Mouse (Mus musculus) hindbrain, embryonic 13.5 days (tissue): ENCODE data around the gene Cdkal1. TPM values are rescaled to one million over a fixed set of nuclear protein-coding genes. Genes with fewer than 3 reads are reported as not detected.

ENCODE experiments used
- ATAC-seq: fragments of 200-750 bp; cut with Nextera tagmentation; 2 replicates; pipeline ENCODE4 v1.8.0; 2017; ENCODE audit warnings: moderate TSS enrichment; ENCODE audit not compliant: low FRiP score
- H3K27ac ChIP-seq: fragments of 300-500 bp; sonication (generic); 2 replicates; pipeline ENCODE4 v1.5.1; 2015; ENCODE audit warnings: inconsistent platforms, mild to moderate bottlenecking, moderate library complexity
- H3K27me3 ChIP-seq: fragments of 300-500 bp; sonication (generic); 2 replicates; pipeline ENCODE4 v1.6.1; 2015; ENCODE audit warnings: mild to moderate bottlenecking, inconsistent platforms
- H3K36me3 ChIP-seq: fragments of 300-500 bp; sonication (generic); 2 replicates; pipeline ENCODE4 v1.6.1; 2015; ENCODE audit warnings: mild to moderate bottlenecking, inconsistent platforms
- H3K4me1 ChIP-seq: fragments of 300-500 bp; sonication (generic); replicated peaks from 2 replicates; pipeline ENCODE4 v1.6.1; 2015; ENCODE audit warnings: inconsistent platforms
- H3K4me2 ChIP-seq: fragments of 300-500 bp; sonication (generic); 2 replicates; pipeline ENCODE4 v1.6.1; 2015; ENCODE audit warnings: inconsistent platforms, mild to moderate bottlenecking, moderate library complexity
- H3K4me3 ChIP-seq: fragments of 300-500 bp; sonication (generic); 2 replicates; pipeline ENCODE4 v1.5.1; 2015; ENCODE audit warnings: mild to moderate bottlenecking, inconsistent platforms
- H3K9ac ChIP-seq: fragments of 300-500 bp; sonication (generic); 2 replicates; pipeline ENCODE4 v1.6.1; 2015; ENCODE audit warnings: mild to moderate bottlenecking, inconsistent platforms
- H3K9me3 ChIP-seq: fragments of 300-500 bp; sonication (generic); 2 replicates; pipeline ENCODE4 v1.6.1; 2016; ENCODE audit warnings: inconsistent platforms
- WGBS: fragments of 180-500 bp; shearing (Covaris S2); methylation state at CpG from one replicate; pipeline ENCODE4 v1.1.7; 2015; 5-methylcytosine and 5-hydroxymethylcytosine counted together
- polyA plus RNA-seq: library from polyadenylated mRNA; unstranded; fragments of >200 nt; fragmentation: Nextera tagmentation; extraction: Ambion mirVana; gene quantifications from 2 replicates; pipeline ENCODE4 v1.2.1, GENCODE M21; 2015

Cdkal1 gene
- polyA plus RNA-seq, 1 experiment from 2014 or later = 24.3 TPM

DNA sequence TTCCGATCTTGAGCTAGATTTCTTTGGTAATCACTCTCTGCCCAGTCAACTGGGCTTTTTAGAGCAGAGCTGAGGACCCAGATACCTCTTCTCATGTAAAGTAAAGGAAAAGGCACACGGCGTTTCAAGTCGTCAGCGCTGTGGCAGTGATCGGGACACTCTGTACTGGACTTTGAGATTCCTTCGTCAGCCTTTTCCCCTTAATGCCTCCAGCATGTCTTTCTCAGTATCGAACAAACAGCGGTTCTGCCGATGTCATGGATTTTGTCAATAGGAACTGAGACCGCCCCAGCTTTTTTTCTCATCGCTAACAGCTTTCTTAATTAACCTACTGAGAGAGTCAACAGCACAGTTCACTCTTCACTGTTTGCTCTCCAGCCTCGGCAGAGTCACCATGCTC is 705.4 kb downstream of the Cdkal1 start:
- Histone ChIP-seq H3K4me3 (no peak overlapping the region), H3K9ac (no peak overlapping the region), H3K4me1 (no peaks in the 10 kb centered on the region), H3K36me3 (no peaks in the 10 kb centered on the region), H3K27me3 (no peaks in the 10 kb centered on the region), H3K4me2 (no peak overlapping the region), H3K9me3 (no peaks in the 10 kb centered on the region), H3K27ac (no peak overlapping the region)
- ATAC-seq = no peak
- WGBS = 80% methylated on average over 13 of the region's 13 CpGs

DNA sequence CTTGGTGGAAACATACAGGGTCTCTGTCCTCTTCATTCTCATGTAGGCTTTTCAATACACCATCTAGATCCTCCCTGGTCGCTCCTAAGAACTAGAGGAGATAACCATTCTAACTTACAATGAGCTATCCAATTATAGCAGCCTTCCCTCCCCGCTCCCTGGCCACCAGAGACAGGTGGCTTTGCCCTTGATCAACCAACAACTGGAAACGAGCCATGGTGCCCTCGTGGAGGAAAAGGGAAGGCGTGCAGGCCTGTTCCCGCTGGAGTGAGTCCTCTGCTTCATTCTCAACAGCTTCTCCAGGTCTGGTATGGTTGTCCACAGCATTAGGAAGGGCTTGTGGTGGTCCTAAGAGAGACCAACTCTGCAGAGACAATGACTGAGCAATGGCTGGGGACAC is 706.1 kb downstream of the Cdkal1 start:
- Histone ChIP-seq H3K36me3 (no peaks in the 10 kb centered on the region), H3K4me1 (no peaks in the 10 kb centered on the region), H3K27ac (no peak overlapping the region), H3K4me2 (no peak overlapping the region), H3K9ac (no peak overlapping the region), H3K9me3 (no peaks in the 10 kb centered on the region), H3K27me3 (no peaks in the 10 kb centered on the region), H3K4me3 (no peak overlapping the region)
- no peak for ATAC-seq
- WGBS = 91% methylated on average over 6 of the region's 6 CpGs

DNA sequence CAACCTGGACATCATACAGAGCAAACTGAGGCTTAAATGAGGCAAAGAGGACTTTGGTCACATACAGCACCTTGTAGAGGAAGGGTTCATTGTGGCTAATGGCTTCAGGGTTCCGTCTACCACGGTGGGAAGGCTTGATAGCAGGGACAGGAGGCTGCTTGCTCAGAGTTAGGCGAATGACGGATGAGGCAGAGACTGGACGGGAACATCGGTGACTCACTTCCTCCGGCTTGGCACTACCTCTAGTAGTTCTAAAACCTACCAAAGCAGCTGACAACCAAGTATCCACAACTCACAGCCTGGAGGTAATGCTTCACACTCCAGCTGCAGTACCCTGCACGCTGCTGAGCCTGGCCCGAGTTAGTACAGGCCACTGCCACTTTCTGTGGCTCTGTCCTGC is 706.9 kb downstream of the Cdkal1 start:
- H3K27me3 ChIP-seq = no peaks in the 10 kb centered on the region
- no peaks in the 10 kb centered on the region for H3K4me1 ChIP-seq
- no peaks in the 10 kb centered on the region for H3K9me3 ChIP-seq
- 90% methylated on average over 9 of the region's 9 CpGs for WGBS
- no peak overlapping the region for H3K4me2 ChIP-seq
- no peak overlapping the region for H3K4me3 ChIP-seq
- no peak for ATAC-seq
- H3K27ac ChIP-seq = no peak overlapping the region
- no peak overlapping the region for H3K9ac ChIP-seq
- H3K36me3 ChIP-seq = no peaks in the 10 kb centered on the region

Other genes starting within 250 kb of the Cdkal1 start
- 4.9 and 5.3 TPM in 2 replicates for gene E2f3, start 130.4 kb upstream of the Cdkal1 start, polyA plus RNA-seq